Mouse (Mus musculus): ENCODE results near the gene Ptpn9.

Ptpn9 gene

GRCm38 (mm10) chr9:57014766-57015165 is 20.0 kb downstream of the Ptpn9 start:
- no peak for DNase-seq (ENCODE audit: low read depth, low spot score)

DNA sequence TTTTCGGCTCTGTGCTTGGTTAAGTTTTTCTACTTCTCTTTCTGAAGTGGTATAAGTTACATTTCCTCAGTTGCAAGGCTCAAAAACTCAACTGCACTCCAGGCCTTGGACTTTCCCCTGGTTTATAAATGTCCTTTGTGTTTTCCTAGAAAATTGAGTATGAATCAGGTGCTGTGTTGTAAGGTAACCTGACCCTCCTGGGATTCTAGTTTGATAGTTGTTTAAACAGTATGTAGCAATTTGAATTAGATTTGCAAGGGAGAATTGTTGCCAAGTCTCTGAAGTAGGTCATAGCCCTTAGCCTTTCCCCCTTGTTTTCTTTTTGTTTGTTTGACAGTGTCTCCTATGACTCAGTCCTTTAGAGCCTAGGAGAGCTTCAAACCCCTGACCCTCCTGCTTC is 22.9 kb downstream of the Ptpn9 start:
- DNase-seq (ENCODE audit: low read depth, low spot score), result no peak

- DNase-seq (ENCODE audit: low read depth, low spot score), result peak; percentile 87
Observed at GRCm38 (mm10) chr9:57031756-57032155, 37.0 kb downstream of the Ptpn9 start.

GRCm38 (mm10) chr9:57056237-57056636 is 61.5 kb downstream of the Ptpn9 start:
- DNase-seq (ENCODE audit: low read depth, low spot score), result peak; percentile 35

DNA sequence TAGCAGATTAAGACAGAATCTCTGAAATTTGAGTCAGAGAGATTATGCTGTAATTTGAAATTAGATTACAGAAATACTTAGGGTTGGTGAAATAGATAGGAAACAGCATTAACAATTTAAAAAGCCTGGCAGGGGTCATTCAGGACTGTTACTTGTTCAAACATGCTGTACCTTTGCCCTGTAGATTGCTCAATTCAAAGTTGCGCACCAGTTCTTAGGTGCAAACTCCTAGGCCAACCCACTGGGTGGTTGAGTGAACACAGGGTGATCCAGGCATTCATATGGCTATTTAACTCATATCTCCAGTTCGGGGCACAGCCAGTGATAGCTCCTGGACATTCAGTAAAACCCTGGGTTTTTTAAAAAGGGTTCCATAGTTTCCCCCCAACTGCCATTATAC is 69.4 kb downstream of the Ptpn9 start:
- DNase-seq (ENCODE audit: low read depth, low spot score), result no peak

GRCm38 (mm10) chr9:57068266-57068665 is 73.5 kb downstream of the Ptpn9 start:
- no peak for DNase-seq (ENCODE audit: low read depth, low spot score)

GRCm38 (mm10) chr9:57070262-57070661 is 75.5 kb downstream of the Ptpn9 start:
- DNase-seq (ENCODE audit: low read depth, low spot score), result no peak

- no peak for DNase-seq (ENCODE audit: low read depth, low spot score)
Observed at GRCm38 (mm10) chr9:57070800-57071545, 76.2 kb downstream of the Ptpn9 start.

DNA sequence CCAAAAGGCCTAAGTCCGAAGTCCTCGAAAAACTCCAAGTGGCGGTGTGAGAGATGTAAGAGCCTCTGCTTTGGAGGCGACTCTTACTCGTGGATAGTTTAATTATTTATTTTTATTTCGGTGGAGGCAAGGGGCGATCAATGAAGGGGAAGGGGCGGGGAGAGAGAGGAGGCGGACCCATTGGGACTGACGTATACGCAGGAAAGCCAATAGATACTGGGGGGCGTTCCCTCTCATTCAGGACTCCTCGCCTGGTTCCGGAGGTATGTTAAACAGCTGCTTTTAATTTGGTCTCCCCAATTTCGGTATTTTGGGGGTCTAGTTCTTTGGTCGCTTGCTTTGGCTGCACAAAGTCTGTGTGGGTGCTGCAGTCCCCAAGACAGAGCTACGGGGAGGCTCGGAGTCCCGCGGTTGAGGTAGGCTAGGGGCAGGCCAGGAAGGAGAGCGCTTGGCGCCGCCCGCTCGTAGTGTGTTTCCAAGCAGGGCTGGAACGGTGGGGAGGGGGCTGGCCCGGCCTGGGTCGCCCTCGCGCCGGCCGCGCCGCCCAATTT is 77.2 kb downstream of the Ptpn9 start, which contains the start of gene Sin3a:
Gene Sin3a, plus strand, starts transcription at position 240 of the 551 bp plus-strand sequence.
- DNase-seq (ENCODE audit: low read depth, low spot score), result peak; percentile 61

DNA sequence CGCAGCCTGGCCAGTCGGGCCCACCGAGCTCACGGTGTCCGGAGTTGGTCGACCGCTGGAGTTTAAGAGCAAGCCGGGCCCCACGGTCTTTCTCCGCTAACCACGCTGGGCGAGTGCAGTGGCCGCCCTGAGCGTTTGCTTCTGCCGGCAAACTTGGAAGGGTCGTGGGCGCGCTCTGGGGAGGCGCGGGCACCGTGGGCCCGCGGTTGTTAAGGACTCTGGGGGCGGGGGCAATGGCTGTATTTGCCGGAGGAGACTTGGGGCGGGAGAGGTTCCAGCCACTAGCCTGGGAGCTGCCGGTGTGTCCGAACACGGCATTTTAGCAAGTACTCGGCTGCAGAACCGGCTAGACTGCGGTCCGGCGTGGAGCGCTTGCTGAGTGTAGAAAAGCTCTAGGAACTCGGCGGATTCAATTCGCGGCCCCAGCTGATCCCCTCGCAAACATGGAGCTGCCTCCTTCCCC is 77.8 kb downstream of the Ptpn9 start:
- no peak for DNase-seq (ENCODE audit: low read depth, low spot score)

GRCm38 (mm10) chr9:57072989-57073789 is 78.5 kb downstream of the Ptpn9 start:
- peak; percentile 100 for DNase-seq (ENCODE audit: low read depth, low spot score)

DNA sequence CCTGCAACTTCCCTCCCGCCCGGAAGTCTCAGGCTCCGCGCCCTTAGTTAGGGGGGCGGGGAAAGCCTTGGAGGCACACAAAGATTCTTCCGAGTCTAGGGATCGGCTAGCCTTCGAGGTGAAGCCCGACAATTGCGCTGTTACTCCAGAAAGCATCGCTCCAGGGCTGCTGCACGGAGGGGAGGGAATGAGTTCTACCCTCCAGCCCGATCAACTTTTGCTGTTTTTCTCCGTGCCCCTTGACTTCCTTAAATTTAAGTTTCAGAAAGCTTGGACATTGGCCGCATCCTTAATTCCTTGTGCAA is 79.0 kb downstream of the Ptpn9 start:
- DNase-seq (ENCODE audit: low read depth, low spot score), result no peak

- DNase-seq (ENCODE audit: low read depth, low spot score), result no peak
Observed at GRCm38 (mm10) chr9:57074171-57074821, 79.6 kb downstream of the Ptpn9 start.

GRCm38 (mm10) chr9:57074822-57075603 is 80.3 kb downstream of the Ptpn9 start:
- peak; percentile 68 for DNase-seq (ENCODE audit: low read depth, low spot score)

GRCm38 (mm10) chr9:57075681-57076381 is 81.1 kb downstream of the Ptpn9 start:
- DNase-seq (ENCODE audit: low read depth, low spot score), result peak; percentile 100

GRCm38 (mm10) chr9:57076701-57077660 is 82.3 kb downstream of the Ptpn9 start:
- peak; percentile 79 for DNase-seq (ENCODE audit: low read depth, low spot score)

DNA sequence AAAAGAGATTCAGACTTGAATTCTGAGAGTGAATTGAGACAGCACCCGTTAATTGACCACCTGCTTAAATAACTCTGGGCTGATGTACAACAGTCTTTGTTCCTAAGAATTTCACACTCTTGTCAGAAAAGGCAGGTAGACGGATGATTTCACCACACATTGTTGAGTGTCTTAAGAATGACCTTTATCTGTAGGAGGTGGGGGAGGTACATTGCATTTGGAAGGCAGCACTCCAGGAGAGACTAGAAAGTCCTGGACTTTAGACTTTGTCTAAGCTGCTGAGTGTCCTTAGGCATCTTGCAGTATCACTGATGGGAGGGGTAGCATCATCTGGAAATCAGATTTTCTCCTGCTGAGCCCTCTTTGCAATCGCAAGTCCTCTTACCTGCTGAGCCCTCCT is 87.5 kb downstream of the Ptpn9 start:
- no peak for DNase-seq (ENCODE audit: low read depth, low spot score)

Measured in telencephalon, adult 2 months (tissue).